Mouse (Mus musculus) hematopoietic stem cell, adult 5-6 weeks (primary cell): ENCODE data around the gene Tent5c. TPM values are rescaled to one million over a fixed set of nuclear protein-coding genes. Genes with fewer than 3 reads are reported as not detected.

ENCODE experiments used
- ATAC-seq, 2 experiments: fragments of 125-278 bp in 1 of 2; replicated peaks in 1 of 2; 2 replicates each; pipeline ENCODE4 v1.8.0; 2016 to 2017; ENCODE audit warnings: inconsistent platforms in 2 of 2, mild to moderate bottlenecking in 2 of 2, moderate number of reproducible peaks in 2 of 2, low read depth in 1 of 2, moderate TSS enrichment in 1 of 2; ENCODE audit not compliant: low FRiP score in 2 of 2, poor library complexity in 2 of 2, severe bottlenecking in 2 of 2, insufficient read depth in 1 of 2, low TSS enrichment in 1 of 2
- total RNA-seq: library from RNA; stranded (forward); fragments of 172-1452, 232-1000 nt; gene quantifications from 2 replicates; pipeline ENCODE4 v1.2.3, GENCODE M21; 2017

Gene Tent5c
- 2.2 and 2.4 TPM in 2 replicates for total RNA-seq

DNA sequence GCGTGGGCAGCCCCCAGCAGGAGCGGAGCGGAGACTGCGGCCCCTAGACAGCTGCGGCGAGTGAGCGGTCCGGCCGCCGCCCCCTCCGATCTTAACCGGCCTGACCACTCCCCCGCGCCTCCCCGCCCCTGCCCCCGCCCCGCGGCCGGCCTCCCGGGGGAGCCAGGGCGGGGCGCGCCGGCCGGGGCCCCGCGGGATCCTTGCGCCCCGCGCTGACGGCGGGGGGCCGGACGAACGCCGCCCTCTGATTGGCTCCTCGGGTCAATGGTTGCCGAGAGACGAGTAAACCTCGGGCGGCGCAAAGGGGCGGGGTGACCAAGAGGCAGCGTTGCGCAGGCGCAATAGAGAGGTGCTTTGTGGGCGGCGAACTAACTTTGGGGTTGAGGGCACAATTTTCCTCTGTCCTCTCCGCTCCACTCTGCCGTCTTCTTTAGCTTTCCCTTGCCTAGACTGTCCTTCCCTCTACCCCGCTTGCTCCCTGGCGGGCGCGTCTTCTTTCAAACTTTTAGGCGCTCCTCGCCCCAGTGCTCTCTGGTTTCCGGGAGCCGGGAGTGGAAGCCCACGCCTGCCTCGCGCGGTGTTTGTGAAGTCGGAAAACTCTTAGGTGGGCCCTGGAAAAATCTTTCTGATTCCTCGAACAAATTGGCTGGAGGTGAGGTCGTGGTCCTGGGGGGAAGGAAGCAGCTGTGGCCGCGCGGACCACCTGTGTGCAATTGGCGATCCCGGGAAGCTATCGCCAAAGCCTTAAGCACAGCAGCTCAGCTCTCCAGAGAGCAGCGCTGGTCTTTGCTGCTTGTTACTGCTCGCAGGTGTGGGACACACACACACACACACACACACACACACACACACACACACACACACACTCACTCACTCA lies at the start of gene Tent5c:
Gene Tent5c, minus strand, starts transcription at position 192 of the 877 bp plus-strand sequence.
- ATAC-seq, result peak; percentile 78 to 80

DNA sequence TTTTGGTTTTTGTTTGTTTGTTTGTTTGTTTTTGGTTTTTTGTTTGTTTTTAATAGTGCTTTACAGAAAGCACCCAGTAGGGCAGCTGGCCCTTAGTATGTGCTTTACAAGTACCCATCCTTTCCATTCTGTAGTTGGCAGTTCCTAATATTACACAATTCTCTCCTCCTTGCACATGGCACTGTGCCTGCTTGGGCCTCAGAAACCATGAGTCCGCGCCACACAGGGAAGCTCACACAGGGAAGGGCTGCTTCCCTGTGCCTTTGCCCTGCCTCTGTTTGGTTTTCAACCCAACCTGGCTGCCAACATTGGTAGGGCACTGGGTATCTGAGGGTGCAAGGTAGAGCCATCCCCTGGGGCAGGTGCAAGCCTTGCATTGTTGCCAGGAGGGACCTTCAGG lies 47.6 kb upstream of the Tent5c start:
- no peak for ATAC-seq

DNA sequence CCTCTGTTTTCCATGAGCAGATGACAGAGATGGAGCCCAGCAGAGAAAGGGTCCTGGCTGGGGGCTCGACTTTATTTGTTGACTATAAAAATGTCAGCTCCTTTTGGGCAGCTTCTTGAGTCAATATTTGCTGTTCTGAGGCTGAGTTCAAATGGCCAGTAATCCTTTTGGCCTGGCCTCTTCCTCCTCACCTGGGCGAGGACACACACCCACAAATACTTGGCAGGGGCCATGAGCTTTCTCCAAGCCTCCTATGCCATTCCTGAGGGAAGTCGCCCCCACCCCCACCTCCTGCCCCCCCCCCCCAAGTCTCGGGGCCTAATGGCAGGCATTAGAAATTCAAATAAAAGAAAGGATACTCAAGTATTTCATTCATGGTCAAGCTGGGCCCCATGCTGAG lies 46.8 kb upstream of the Tent5c start:
- no peak for ATAC-seq

DNA sequence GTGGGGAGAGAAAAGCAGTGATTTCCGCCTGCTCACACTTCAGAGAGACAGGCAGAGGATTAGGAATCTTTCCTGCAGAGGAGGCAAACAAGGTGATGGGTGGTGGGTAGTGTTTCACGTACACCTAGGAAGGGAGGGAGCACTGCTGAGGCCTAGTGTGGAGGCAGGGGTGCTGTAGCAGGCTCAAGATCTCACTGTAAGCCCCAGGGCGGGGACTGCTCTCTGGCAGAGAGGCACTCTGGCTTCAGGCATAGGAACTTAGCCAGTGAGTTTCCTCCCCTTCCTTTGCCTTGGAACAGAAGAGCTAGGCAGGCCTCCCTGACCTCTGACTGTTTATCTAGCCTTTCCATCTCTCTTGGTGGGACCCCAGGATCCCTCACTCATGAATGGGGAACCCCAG lies 46.2 kb upstream of the Tent5c start:
- ATAC-seq, result no peak

DNA sequence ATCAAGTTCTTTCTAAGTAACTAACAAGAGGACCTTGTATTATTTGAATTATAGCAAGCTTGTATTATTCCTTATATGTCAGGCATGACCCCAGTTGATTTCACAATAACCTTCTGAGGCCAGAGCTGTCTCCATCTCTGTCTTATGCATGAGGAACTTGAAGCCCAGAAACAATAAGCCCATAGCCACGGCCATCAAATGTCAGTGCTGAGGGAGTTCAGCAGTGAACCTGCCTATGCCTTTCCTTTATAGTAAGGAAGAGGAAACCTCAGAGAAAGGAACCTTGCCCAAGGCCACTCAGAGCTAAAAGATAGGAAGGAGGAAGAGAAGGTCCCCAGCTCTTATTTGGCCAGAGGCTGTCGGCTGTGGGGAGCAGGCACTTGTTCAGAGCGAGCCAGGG lies 45.3 kb upstream of the Tent5c start:
- peak; percentile 34 to 51; a peak in 3 of 4 replicates for ATAC-seq

DNA sequence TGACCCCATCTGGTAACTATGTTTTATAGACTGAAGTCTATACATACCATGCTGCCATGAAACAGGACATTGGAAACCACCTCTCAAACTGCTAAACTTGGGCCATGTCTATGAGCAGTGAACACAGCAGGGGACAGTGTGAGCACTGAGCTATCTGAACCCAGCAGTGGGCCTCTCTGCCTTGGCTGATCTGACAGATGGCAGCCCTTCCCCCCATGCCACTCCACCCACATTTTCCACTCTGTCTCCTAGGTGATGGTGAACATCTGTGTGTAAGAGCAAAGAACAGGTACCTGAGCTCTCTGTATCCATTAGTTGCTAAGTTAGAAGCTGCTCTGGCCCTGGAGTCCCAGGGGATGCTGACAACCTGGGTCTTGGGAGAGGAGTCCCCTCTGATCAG lies 44.3 kb upstream of the Tent5c start:
- ATAC-seq, result no peak

DNA sequence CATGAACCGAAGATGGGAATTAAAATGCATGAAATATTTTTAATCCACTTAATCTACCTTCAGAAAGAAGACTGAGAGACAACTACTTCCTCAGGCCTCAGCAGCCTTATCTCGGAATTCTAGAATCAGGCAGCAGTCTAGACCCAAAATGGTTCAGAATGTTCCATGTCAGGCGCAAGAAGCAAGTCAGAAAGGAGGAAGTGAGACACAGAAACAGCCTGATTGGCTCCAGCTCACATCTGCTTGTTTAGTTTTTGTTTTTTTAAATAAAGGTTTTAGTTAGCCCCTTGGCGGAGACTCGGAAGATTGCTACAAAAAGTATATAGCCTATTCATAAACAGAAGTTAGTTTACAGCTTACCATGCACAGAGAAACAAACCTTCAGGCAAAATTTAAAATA lies 41.8 kb upstream of the Tent5c start:
- no peak for ATAC-seq

DNA sequence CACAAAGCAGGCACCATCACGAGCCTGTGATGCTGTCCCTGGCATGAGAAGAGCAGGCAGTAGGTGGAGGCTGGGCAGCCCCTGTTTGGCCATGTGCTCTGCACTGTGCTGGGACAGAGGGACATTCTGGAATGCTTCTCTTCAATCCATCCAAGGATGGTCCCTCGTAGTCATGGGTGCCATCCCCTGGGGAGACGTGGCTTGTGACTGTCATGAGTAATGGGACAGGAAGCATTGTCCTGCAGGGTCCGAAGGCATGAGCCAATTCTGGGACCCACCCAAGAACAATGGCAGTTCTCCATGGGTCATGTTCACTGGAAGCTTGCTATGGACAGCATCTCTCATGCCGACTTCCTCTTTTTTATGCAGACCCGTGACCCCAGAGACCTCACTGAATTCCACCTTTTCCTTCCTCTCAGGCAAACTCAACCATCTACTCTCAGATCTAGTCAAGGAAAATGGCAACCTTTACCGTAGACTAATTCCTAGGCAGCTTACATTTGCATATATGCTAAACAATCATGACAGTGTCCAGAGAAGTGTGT lies 41.2 kb upstream of the Tent5c start:
- peak in 1 of 2 experiments; percentile 39; a peak in 1 of 4 replicates for ATAC-seq

DNA sequence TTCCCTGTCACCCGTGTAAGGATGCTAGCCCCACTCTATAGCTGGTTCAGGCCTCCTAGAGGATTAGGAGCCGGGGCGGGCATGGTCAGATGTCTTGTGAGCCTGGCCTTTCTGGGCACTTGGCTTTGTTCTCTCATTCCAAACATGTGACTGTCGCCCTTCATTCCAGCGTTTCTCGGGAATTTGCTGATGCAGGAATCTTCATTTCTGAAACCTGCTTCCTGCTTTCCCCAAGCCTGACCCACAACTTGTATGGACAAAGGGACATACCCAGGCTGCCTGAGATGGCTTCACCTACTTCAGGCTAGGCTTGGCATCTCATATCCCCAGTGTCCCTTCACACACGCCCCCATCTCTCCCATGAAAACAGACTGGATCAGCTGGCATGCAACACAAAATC lies 33.5 kb upstream of the Tent5c start:
- ATAC-seq, result no peak

DNA sequence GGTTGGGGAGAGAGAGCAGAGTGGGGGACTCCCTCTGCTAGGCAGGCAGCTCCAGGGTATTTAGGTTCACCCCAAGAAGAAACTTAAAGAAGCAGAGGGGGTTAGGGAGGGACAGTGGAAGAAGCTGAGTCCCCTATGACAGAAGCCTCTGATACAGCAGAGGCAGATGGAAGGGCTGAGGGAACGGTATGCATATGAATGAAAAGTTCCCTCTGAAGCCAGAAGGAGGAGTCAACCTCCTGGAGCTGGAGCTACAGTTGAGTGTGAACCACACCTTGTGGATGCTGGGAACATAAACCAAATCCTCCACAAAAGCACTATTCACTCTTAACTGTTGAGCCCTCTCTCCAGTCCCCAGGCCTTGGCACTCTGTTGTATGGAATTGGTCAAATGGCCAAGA lies 32.5 kb upstream of the Tent5c start:
- ATAC-seq, result no peak

DNA sequence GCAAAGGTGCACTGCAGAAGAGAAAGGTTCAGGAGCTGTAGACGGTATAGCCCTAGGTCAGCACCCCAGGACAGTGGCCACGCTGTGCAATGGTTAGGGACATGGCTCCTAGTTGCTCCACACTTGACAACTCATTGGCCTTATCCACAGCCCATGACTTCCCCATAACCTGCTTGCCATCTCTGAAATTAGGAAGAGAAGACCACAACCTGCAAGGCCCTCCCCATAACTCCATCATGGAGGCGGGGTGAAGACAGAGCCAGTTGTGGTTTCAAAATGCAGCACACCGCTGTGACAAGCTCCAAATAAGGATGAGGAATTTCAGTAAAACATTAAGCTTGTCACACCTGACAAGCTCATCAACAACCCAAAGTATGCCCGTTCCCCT lies 26.6 kb upstream of the Tent5c start:
- ATAC-seq, result peak; percentile 42 to 46; a peak in 3 of 4 replicates

DNA sequence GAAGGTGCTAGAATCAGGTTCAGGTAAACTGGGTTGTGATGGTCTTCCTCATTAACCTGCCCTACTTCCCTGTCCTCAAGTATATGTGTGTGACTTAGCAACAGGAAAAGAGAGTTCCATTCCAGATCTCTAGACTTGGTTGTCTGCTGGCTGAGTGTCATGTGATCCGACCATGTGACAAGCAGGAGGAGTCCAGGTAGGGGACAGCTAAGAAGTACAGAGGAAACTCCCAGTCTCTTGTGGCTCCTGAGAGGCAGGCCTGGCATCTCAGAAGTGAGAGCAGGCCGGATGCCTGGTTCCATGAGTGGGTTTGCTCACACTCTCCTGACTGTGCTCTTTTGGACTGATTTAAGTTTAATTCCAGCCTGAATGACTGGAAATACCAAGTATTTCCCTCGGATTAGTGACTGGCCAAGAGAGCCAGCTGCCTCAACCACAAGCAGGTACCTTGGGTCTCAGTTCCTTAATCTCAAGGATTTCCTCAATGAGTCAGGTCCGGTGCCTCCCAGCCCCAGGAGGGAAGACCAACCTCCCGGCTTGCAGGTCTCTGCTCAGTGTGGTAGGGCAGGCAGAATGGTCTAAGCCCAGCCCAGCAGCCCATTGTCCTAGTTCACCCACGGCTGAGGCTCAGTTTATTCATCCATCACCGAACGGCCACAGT lies 26.1 kb upstream of the Tent5c start:
- ATAC-seq, result peak; percentile 80 to 82

DNA sequence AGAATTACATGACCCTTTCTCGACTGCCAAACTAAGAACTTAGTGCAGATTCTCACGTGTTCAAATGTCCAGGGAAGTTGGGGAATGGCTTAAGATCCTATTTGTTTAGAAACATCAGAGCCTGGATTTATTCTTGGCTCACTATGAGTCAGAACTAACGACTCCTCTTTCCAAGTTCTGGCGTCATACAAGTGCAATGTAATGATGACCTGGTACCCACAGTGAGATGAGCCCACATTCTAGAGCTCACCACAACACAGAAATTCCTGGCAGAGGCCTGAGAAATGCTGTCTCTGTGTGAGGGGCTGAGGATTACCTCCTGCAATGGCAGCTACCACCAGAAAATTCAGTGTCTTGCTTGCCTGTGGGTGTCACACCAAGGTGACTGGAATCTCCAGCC lies 18.1 kb upstream of the Tent5c start:
- ATAC-seq, result no peak

DNA sequence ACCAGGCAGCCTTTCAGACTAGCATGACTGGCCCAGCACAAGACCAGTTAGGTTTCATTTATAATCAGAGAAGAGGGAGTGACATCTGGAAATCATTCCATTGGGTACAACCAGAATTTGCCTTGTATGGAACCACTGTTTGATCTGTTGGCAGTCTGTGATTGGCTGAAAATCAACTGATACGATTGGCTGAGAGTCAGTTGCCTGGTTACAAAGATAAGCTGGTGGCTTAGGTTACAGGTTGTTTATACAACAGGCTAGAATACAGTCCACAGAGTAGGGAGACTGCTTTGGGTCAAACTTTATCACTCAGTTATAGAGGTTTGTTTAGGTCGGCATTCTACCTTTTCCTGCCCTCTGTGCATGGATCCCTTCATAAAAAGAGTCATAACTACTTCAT lies 17.6 kb upstream of the Tent5c start:
- no peak for ATAC-seq

DNA sequence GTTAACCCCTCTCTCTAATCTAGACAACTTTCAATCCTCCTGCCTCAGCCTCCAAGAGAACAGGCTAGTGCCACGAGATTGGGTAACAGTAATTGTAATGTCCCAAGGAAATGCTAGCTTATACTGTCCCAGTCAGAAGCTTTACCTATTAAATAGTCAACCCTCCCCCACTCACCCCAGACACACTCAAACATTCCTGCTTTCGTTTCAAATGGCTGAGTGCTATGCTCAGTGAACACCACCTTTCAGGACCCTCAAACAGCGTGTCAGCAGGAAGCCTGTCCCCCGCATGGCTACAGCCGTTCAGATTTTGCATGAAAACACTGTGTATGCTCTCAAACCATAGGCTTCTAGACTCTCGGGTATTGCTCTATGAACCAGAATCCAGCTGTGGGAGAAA lies 14.8 kb upstream of the Tent5c start:
- no peak for ATAC-seq

DNA sequence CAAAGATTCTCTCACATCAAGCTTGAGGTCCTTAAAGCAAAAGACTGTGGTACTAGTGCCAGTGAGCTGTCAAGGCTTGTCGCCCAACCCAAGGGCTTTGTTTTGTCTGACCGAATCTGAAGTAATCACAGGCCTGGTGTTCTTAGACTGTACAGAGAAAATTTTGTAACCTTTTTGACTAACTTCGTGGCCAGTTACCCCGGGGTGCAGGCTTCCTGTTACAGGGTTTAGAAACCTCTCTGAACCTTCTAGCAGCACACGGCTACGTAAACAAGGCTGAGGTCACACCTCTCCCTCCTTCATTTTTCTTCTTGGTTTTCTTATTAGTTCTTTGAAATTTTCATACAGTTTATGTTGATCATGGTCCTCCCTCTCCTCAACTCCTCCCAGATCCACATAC lies 13.4 kb upstream of the Tent5c start:
- ATAC-seq, result peak; percentile 52 to 69; a peak in 2 of 4 replicates

DNA sequence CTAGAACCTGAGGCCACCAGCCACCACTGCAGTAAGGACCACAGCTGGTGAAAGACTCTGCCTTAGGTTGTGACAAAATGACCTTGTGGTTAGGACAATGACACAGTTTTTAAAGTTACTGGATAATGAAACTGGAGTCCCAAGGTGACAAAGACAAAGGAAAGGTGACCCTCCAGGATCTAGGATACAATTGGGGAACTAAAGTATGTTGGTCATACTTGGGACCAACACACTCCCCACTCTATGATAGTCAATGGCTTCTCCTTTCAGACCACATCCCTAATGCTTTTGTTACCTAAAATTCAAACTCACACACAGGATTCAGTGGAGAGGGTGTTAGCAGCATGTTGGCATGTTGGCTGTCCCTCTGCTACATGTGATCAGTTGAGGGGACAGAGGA lies 12.8 kb upstream of the Tent5c start:
- peak; percentile 22 to 44; a peak in 2 of 4 replicates for ATAC-seq

DNA sequence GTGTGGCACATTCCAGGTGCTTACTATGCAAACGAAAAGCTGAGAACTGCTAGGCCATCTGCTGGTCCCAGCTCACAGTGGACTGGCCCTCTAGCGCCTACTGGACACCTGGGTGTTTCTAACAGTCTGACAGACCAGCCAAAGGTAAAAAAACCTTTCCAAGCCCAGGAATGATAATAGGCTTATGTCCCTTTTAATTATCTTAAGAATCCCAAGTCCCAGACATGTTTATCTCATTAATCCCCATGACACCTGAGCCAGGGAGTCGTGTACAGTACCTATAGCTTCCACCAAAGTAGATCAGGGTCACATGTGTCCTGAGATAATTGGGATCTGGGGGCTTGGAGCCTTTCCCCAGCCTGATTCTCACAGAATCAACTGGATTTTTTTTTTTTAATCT lies 7.0 kb upstream of the Tent5c start:
- ATAC-seq, result no peak
